Mouse (Mus musculus) heart, adult 11 months (tissue): Measurements from ENCODE around the gene 1700001O22Rik.

Source experiments
- DNase-seq: peaks from one replicate; pipeline ENCODE4 v3.0.0; 2022

Gene 1700001O22Rik

GRCm38 (mm10) chr2:30803604-30804003 lies at the start of gene 1700001O22Rik:
Gene 1700001O22Rik (minus strand): TSS chr2:30803661.
- DNase-seq, result peak; percentile 91

- no peak for DNase-seq
Observed at GRCm38 (mm10) chr2:30852771-30853313, 49.4 kb upstream of the 1700001O22Rik start.

- no peak for DNase-seq
Observed at GRCm38 (mm10) chr2:30850581-30850980, 47.1 kb upstream of the 1700001O22Rik start.

- no peak for DNase-seq
Observed at GRCm38 (mm10) chr2:30848184-30848583, 44.7 kb upstream of the 1700001O22Rik start.

GRCm38 (mm10) chr2:30846723-30847122 lies 43.3 kb upstream of the 1700001O22Rik start:
- peak; percentile 84 for DNase-seq

- no peak for DNase-seq
Observed at GRCm38 (mm10) chr2:30846236-30846635, 42.8 kb upstream of the 1700001O22Rik start.

GRCm38 (mm10) chr2:30845152-30846070 lies 42.0 kb upstream of the 1700001O22Rik start:
- peak; percentile 93 for DNase-seq

GRCm38 (mm10) chr2:30842615-30843014 lies 39.2 kb upstream of the 1700001O22Rik start:
- no peak for DNase-seq

- DNase-seq, result no peak
Observed at GRCm38 (mm10) chr2:30836238-30836990, 33.0 kb upstream of the 1700001O22Rik start.

- no peak for DNase-seq
Observed at GRCm38 (mm10) chr2:30834373-30835022, 31.0 kb upstream of the 1700001O22Rik start, which contains the start of gene Prrx2. Gene Prrx2 (plus strand): TSS chr2:30834972.

- DNase-seq, result peak; percentile 88
Observed at GRCm38 (mm10) chr2:30833644-30834043, 30.2 kb upstream of the 1700001O22Rik start.

- DNase-seq, result no peak
Observed at GRCm38 (mm10) chr2:30830283-30830795, 26.9 kb upstream of the 1700001O22Rik start, which contains the start of gene Asb6. Gene Asb6 (minus strand): TSS chr2:30830333.

GRCm38 (mm10) chr2:30829315-30829714 lies 25.9 kb upstream of the 1700001O22Rik start:
- peak; percentile 92 for DNase-seq

- DNase-seq, result peak; percentile 99
Observed at GRCm38 (mm10) chr2:30827749-30828475, 24.5 kb upstream of the 1700001O22Rik start.

GRCm38 (mm10) chr2:30826825-30827748 lies 23.6 kb upstream of the 1700001O22Rik start:
- peak; percentile 93 for DNase-seq

- peak; percentile 97 for DNase-seq
Observed at GRCm38 (mm10) chr2:30823385-30824153, 20.1 kb upstream of the 1700001O22Rik start.

GRCm38 (mm10) chr2:30822460-30822859 lies 19.0 kb upstream of the 1700001O22Rik start:
- peak; percentile 91 for DNase-seq

- DNase-seq, result no peak
Observed at GRCm38 (mm10) chr2:30821073-30821472, 17.6 kb upstream of the 1700001O22Rik start.

GRCm38 (mm10) chr2:30819873-30820272 lies 16.4 kb upstream of the 1700001O22Rik start:
- no peak for DNase-seq

GRCm38 (mm10) chr2:30816383-30816782 lies 12.9 kb upstream of the 1700001O22Rik start:
- DNase-seq, result no peak
